Mouse (Mus musculus) right cerebral cortex, postnatal 10 days (tissue): ENCODE results near the gene Pdgfc.

Experiments used
- DNase-seq, 2 experiments: peaks; one replicate each; pipeline ENCODE4 v3.0.0; 2021; ENCODE audit warnings: low spot score in 2 of 2

Pdgfc gene

DNA sequence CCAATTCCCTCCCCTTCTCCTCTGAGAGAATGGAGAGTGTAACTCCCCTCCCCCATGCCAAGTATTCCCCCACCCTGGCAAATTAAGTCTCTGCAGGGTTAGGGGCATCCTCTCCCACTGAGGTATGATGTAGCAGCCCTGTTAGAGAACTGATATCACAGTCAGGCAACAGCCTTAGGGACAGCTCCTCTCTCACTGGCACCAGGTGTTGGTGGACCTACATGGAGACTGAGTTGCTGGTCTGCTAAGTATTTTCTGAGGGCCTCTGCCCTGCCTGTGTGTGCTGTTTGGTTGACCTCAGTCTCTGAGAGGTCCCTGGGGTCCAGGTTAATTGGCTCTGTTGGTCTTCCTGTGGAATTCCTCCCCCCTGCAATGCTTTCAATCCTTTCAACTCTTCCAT lies 114.0 kb downstream of the Pdgfc start:
- no peak for DNase-seq

DNA sequence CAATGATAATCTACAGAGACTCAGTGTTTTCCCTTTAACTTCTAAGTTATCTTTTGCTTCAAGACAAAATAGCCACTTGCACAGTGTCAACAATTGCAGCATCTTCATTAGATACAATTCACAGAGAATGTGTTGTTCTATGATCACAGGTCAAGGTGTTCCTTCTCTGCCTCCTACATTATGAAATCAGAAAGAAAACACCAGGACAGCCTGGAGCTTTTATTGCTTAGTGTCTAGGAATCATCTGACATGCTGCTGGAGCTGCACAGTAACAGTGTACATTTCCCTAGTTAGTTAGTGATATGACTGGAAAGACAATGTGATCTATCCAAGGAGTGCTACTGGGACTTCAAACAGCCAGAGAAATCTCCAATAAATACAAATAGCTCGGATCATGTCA lies 118.2 kb downstream of the Pdgfc start:
- no peak for DNase-seq

- DNase-seq, result no peak
Observed at GRCm38 (mm10) chr3:81160457-81161165, 124.4 kb downstream of the Pdgfc start.

GRCm38 (mm10) chr3:81162129-81162528 lies 125.9 kb downstream of the Pdgfc start:
- no peak for DNase-seq

DNA sequence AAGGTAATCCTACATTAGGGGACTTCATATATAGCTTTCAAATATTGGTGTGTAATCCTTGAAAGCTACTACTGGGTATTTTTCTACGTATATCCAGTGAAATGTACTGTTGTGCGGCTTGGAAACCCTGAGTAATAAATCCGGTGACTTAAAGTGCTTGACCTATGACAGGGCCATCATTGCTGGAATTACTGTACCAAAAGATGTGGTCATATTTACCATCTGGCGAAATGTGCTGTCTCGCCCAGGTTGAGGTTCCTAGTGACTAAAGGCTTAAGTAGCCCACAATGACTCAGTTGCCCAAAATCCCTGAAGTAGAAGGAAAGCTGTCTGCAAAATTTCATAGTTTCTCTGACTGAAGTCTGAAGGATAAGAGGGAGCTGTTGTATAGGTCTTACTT lies 127.9 kb downstream of the Pdgfc start:
- DNase-seq, result no peak

- no peak for DNase-seq
Observed at GRCm38 (mm10) chr3:81170073-81170809, 134.0 kb downstream of the Pdgfc start.

DNA sequence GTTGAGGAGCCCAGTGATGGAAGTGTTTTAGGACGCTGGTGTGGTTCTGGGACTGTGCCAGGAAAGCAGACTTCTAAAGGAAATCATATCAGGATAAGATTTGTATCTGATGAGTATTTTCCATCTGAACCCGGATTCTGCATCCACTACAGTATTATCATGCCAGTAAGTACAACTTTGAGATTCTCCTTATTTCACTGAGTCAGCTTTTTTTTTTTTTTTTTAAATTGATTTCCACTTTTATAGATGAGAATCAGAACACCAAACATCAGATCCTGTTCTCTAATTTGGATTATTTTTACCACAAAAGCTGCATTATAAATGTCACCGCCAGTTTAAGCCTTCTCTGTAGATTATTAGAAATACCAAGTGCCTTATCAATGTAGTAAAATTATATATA lies 138.6 kb downstream of the Pdgfc start:
- no peak for DNase-seq

DNA sequence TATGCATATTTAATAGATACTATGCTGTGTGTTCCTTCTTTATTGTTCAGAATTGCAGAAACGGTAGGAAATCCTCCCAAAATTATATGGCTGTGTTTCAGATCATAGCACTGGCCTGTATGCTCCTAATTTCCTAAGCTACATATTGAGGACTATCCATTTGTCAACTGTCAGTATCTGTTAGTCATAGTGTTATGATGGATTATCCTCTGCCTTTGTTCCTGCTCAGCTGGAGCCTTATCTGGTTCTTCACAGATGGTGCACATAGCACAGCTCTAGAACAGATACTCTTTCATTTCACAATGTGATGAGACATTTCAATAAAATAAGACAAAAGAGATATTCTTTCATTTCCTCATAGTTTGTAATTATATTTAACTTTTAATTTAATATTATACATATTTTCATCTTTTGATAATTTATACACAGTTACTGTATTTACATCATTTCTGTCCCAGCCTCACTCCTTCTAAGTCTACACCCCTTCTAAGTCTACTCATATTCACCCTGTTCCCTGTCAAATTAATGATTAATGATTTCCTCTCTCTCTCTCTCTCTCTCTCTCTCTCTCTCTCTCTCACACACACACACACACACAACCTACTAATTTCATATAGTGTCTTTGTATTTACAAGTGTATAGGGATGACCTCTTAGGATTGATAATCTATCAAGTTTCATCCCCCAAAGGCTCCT lies 145.2 kb downstream of the Pdgfc start:
- no peak for DNase-seq

DNA sequence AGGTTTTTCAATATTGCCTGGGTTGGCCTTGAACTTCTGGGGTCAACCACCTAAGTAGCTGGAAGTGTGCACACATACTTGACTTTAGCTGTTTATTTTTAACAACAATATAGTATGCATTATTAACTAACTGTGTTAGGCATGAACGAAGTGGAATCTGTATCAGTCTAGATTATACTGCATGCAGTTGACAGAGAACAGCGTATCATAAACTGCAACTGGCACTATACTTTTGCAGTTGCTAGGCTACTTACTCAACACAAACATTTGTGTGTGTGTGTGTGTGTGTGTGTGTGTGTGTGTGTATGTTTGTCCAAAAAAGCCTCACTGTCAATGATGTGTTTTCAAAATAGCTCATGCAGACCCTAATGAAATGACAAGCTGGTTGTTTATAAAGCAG lies 160.7 kb downstream of the Pdgfc start:
- DNase-seq, result peak in 1 of 2 experiments; percentile 23

- no peak for DNase-seq
Observed at GRCm38 (mm10) chr3:81197644-81198043, 161.4 kb downstream of the Pdgfc start.

- DNase-seq, result no peak
Observed at GRCm38 (mm10) chr3:81200647-81201046, 164.4 kb downstream of the Pdgfc start.

DNA sequence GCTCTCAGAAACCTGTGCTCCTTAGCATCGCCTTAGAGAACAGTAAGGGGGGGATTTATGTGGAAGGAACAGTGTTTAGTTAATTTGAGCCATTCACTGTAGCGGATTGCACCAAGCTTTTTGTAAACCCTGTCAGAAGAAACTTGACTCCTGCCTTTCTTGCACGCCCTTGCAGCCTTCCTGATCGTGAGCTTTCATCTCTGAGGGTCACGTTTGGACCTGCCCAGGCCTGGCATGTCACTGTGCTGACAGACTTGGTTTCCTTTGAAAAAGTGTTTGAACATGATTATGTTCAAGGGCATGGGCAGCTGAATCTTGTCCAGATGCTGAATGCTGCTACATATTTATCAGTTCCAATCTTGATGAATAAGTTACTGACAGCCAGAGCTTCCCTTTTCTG lies 169.0 kb downstream of the Pdgfc start:
- no peak for DNase-seq

DNA sequence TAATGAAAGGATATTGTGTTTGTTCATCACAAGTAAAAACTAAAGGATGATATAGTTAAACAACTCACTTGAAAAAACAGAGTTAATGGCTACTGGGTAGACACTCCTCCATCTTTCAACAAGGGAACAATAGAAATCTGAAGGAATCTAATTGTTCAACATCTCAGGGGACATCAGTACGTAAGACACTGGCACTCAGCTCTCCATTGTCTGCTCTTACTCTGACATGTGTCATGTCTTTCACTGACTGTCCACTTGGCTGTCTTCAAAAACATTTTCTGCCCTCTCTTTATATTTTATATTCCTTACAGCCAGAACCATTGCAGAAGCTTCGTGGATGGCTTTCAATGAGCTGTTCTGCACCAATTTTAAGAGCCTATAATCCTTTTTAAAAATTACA lies 172.0 kb downstream of the Pdgfc start:
- no peak for DNase-seq

- DNase-seq, result no peak
Observed at GRCm38 (mm10) chr3:81211147-81211546, 174.9 kb downstream of the Pdgfc start.

DNA sequence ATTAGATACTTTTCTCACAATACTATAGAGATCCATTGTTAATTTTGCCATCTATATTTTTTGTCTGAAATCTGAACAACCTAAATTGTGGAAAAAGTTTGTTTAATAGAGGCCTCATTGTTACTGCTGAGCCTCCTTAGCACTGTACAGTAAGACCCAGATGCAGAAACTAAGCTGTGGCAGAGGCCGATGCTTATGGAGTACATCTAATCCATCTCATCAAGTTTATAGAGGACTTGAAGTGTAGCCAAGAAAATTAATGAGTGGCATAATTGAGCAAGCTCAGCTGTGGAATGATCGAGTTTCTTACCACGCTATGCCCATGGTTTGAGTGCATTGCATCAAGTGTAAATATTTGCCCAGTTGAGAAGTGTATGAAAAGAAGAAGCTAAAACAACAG lies 175.4 kb downstream of the Pdgfc start:
- DNase-seq, result no peak

DNA sequence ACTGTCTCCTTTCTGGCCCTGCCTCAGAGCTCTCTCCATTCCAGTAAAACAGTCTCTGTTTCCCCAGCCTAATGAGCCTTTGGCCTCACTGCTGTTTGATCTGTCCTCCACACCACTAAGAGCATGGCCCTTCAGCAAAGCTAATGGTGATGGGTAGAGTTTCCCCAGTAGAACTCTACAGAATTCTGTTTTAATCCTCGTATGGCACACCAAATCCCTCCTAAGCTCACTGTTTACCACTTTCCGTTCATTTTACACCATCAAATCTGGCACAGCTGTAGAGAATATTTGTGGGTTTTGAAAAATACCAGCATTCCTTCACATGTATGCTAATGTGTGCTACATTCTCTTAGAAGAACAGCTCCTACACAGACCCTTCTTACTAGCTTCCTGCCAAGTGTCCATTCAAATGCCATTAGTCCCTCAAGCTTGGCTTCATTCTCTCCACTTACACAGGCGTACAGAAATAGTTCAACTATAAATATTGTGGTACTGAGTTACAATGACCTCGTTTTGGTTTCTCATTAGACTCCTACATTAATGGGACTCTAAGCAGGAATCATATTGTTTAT lies 179.4 kb downstream of the Pdgfc start:
- no peak for DNase-seq

DNA sequence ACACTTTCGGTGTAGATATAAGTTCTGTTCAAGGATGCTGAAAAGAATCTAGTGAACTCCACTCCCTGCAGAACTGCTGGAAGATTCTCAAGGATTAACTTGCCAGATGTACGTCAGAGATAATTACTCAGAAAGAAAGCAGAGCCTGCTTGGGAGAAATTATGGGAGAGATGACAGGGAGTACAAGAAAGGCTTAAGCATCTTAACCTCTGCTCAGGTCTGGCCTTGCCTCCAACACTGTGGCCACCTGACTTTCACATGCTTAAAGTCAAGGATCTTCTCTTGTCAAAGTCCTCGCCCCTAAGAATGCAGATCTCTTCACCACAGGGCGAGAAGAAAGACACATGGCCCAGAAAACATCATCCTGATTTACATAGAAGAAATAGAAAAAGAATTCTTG lies 185.5 kb downstream of the Pdgfc start:
- DNase-seq, result no peak

DNA sequence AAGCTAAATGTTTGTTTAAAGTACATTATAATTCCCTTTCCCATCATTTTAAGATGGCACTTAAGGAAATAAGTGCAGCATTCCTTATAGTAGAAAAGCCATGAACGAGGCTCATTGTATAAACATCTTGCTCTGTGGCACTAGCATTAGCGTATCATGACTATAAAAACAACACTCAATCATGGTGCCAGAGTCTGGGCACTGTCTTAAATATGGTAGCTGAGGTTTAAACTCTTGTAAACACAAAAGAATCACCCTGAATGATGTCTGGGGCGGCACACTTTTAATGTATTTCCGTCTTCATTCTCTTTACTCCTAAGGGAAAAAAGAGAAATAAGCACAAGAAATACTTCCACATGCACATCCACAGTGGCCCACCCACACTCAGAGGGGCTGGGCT lies 192.1 kb downstream of the Pdgfc start:
- DNase-seq, result no peak

GRCm38 (mm10) chr3:81242697-81243590 lies 206.7 kb downstream of the Pdgfc start:
- DNase-seq, result no peak

GRCm38 (mm10) chr3:81243591-81243990 lies 207.4 kb downstream of the Pdgfc start:
- DNase-seq, result no peak

- DNase-seq, result no peak
Observed at GRCm38 (mm10) chr3:81262801-81263200, 226.6 kb downstream of the Pdgfc start.
